Mouse (Mus musculus) hindbrain, embryonic 14.5 days (tissue): ENCODE results near the gene Fam162b. TPM values are rescaled to one million over a fixed set of nuclear protein-coding genes. Genes with fewer than 3 reads are reported as not detected.

Experiments used
- ATAC-seq: fragments of 200-750 bp; cut with Nextera tagmentation; 2 replicates; pipeline ENCODE4 v1.8.0; 2017; ENCODE audit warnings: moderate number of reproducible peaks, mild to moderate bottlenecking, moderate TSS enrichment, moderate library complexity; ENCODE audit not compliant: low FRiP score
- DNase-seq: peaks from one replicate; pipeline ENCODE4 v3.0.0-alpha.2; 2015; ENCODE audit warnings: low spot score
- H3K27ac ChIP-seq: fragments of 300-500 bp; sonication (generic); 2 replicates; pipeline ENCODE4 v1.5.1; 2014; ENCODE audit warnings: mild to moderate bottlenecking, moderate library complexity
- H3K27me3 ChIP-seq: fragments of 300-500 bp; sonication (generic); 2 replicates; pipeline ENCODE4 v1.6.1; 2014; ENCODE audit warnings: mild to moderate bottlenecking, low read length, mixed read lengths; ENCODE audit not compliant: control insufficient read depth, insufficient read depth
- H3K36me3 ChIP-seq: fragments of 300-500 bp; sonication (generic); replicated peaks from 2 replicates; pipeline ENCODE4 v1.6.1; 2014; ENCODE audit not compliant: control insufficient read depth, insufficient read depth
- H3K4me1 ChIP-seq: fragments of 300-500 bp; sonication (generic); replicated peaks from 2 replicates; pipeline ENCODE4 v1.6.1; 2014; ENCODE audit warnings: antibody characterized with exemption, low read length, mixed read lengths; ENCODE audit not compliant: control insufficient read depth, insufficient read depth
- H3K4me2 ChIP-seq: fragments of 300-500 bp; sonication (generic); replicated peaks from 2 replicates; pipeline ENCODE4 v1.6.1; 2014; ENCODE audit warnings: mild to moderate bottlenecking, moderate library complexity
- H3K4me3 ChIP-seq: fragments of 300-500 bp; sonication (generic); replicated peaks from 2 replicates; pipeline ENCODE4 v1.5.1; 2014; ENCODE audit warnings: mild to moderate bottlenecking, low read length
- H3K9ac ChIP-seq: fragments of 300-500 bp; sonication (generic); 2 replicates; pipeline ENCODE4 v1.6.1; 2014
- H3K9me3 ChIP-seq: fragments of 300-500 bp; sonication (generic); 2 replicates; pipeline ENCODE4 v1.6.1; 2016; ENCODE audit warnings: low read length; ENCODE audit not compliant: control insufficient read depth
- WGBS: fragments of 180-500 bp; shearing (Covaris S2); extraction: QIAGEN DNeasy Blood & Tissue Kit; methylation state at CpG from one replicate; pipeline ENCODE4 v1.1.7; 2014; 5-methylcytosine and 5-hydroxymethylcytosine counted together
- polyA plus RNA-seq: library from polyadenylated mRNA; unstranded; fragments of >200 nt; fragmentation: Nextera tagmentation; extraction: Ambion mirVana; gene quantifications from 2 replicates; pipeline ENCODE4 v1.2.1, GENCODE M21; 2014

The Fam162b gene
- 2.2 and 4.2 TPM in 2 replicates for polyA plus RNA-seq

DNA sequence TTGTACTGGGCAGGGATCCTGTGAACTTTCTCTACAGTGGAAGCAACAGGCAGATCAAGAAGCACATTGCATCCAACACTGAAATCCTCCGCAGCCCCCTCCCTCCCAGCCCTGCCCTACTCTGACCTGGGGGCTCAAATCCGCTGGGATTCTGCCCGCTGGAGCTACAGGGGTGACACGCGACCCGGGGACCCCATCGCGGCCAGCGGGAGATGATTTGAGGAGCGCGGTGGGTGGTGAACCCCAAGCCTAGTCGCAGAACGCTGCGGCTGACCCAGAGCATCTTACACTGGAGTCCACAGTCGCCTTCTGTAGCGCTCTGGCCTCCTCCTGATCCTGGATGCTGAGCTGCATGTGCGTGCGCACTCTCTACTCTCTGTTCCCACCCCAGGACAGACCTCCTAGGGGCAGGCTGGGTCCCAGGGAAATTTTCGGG is at the start of gene Fam162b:
Gene Fam162b, minus strand, starts transcription at position 379 of the 436 bp plus-strand sequence.
- no peak within 1 kb of the TSS for H3K27ac ChIP-seq
- H3K36me3 ChIP-seq: no peaks in the 10 kb centered on the region
- no peaks in the 10 kb centered on the region for H3K4me1 ChIP-seq
- ATAC-seq (peak; percentile 68; the same call in 1 of the 2 replicates), DNase-seq (peak; percentile 3)
- peak within 1 kb of the TSS; percentile 48 for H3K4me2 ChIP-seq
- WGBS: 3% methylated on average over 19 of the region's 19 CpGs
- H3K9ac ChIP-seq: no peak within 1 kb of the TSS
- H3K4me3 ChIP-seq: peak within 1 kb of the TSS; percentile 12; the same call in 1 of the 2 replicates
- H3K9me3 ChIP-seq: no peaks in the 10 kb centered on the region
- H3K27me3 ChIP-seq: no peaks in the 10 kb centered on the region

DNA sequence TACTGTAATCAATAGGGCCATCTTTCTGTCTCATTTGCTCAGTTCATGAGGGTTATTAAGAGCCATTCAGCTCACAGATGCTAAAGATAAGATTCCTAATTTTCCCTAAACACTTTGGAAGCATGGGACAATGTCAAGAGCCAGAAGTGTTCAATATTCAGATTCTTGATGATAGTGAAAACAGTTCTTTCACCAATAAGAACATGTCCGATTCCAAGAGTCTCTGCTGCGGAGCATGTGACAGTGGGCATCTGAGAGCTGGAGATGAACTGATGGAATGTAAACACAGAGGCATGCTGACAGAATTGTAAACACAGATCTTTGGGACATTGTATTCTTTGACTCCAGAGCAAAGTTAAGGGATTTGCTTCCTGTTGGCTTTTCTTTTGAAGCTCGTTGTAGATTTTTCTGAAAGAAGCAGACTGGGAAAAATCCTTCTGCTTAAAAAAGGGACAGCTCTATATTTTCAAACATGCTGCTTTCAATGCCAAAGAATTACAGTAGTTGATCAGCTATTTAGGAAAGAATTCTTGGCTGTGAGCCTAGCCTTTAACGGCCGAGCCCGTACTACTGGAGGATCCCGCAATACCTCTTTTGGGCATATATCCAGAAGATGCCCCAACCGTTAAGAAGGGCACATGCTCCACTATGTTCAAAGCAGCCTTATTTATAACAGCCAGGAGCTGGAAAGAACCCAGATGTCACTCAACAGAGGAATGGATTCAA is 41.3 kb upstream of the Fam162b start, which contains the start of gene Gprc6a:
Gene Gprc6a, minus strand, starts transcription at position 51 of the 726 bp plus-strand sequence.
- Histone ChIP-seq H3K9me3 (no peaks in the 10 kb centered on the region), H3K4me1 (no peaks in the 10 kb centered on the region), H3K36me3 (no peaks in the 10 kb centered on the region), H3K4me3 (no peak within 1 kb of the TSS), H3K27ac (no peak within 1 kb of the TSS), H3K9ac (no peak within 1 kb of the TSS), H3K4me2 (no peak within 1 kb of the TSS), H3K27me3 (no peaks in the 10 kb centered on the region)
- no peak for ATAC-seq
- 60% methylated on average over 8 of the region's 8 CpGs for WGBS
- DNase-seq: no peak

- Histone ChIP-seq H3K4me1 (no peaks in the 10 kb centered on the region), H3K36me3 (no peaks in the 10 kb centered on the region), H3K27ac (no peak overlapping the region), H3K4me2 (no peak overlapping the region), H3K27me3 (no peaks in the 10 kb centered on the region), H3K4me3 (no peak overlapping the region), H3K9ac (no peak overlapping the region), H3K9me3 (no peaks in the 10 kb centered on the region)
- DNase-seq: no peak
- no peak for ATAC-seq
- whole genome bisulfite sequencing: 93% methylated on average over 3 of the region's 3 CpGs
Measured at GRCm38 (mm10) chr10:51621193-51621592, 30.9 kb upstream of the Fam162b start.

DNA sequence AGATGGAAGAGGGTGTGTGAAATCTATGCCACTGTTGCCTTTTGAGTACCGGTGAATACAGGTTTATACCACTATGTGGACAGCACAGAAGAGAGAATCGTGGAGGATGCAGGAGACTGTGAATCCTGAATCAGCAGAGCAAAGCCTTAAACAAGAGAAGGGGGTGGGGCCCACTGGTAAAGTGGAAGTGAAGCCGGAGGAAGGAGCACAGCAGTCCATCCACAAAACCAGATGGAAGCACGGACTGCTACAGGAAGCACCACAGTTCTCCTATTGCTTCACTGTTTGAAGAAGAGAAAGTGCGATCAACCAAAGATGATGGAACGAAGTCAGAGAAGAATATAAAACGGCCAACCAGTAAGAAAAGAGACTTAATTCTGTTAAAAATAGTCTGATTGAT is 29.8 kb upstream of the Fam162b start:
- Histone ChIP-seq H3K9me3 (no peaks in the 10 kb centered on the region), H3K36me3 (no peaks in the 10 kb centered on the region), H3K4me3 (no peak overlapping the region), H3K4me2 (no peak overlapping the region), H3K9ac (no peak overlapping the region), H3K27me3 (no peaks in the 10 kb centered on the region), H3K4me1 (no peaks in the 10 kb centered on the region), H3K27ac (no peak overlapping the region)
- 67% methylated on average over 7 of the region's 7 CpGs for WGBS
- DNase-seq (no peak), ATAC-seq (no peak)

GRCm38 (mm10) chr10:51618538-51618937 is 28.2 kb upstream of the Fam162b start:
- Histone ChIP-seq H3K4me2 (no peak overlapping the region), H3K9me3 (no peaks in the 10 kb centered on the region), H3K27ac (no peak overlapping the region), H3K4me3 (no peak overlapping the region), H3K36me3 (no peaks in the 10 kb centered on the region), H3K27me3 (no peaks in the 10 kb centered on the region), H3K9ac (no peak overlapping the region), H3K4me1 (no peaks in the 10 kb centered on the region)
- ATAC-seq: no peak
- DNase-seq: no peak
- WGBS: 82% methylated on average over 2 of the region's 2 CpGs

- no peaks in the 10 kb centered on the region for H3K9me3 ChIP-seq
- no peaks in the 10 kb centered on the region for H3K36me3 ChIP-seq
- no peaks in the 10 kb centered on the region for H3K27me3 ChIP-seq
- no peak overlapping the region for H3K4me2 ChIP-seq
- no peak overlapping the region for H3K9ac ChIP-seq
- DNase-seq: no peak
- H3K4me3 ChIP-seq: no peak overlapping the region
- no peaks in the 10 kb centered on the region for H3K4me1 ChIP-seq
- H3K27ac ChIP-seq: no peak overlapping the region
- WGBS: 74% methylated on average over 11 of the region's 11 CpGs
- no peak for ATAC-seq
Measured at GRCm38 (mm10) chr10:51614826-51615590, 24.7 kb upstream of the Fam162b start.

GRCm38 (mm10) chr10:51613421-51613820 is 23.1 kb upstream of the Fam162b start:
- no peak overlapping the region for H3K4me2 ChIP-seq
- no peaks in the 10 kb centered on the region for H3K36me3 ChIP-seq
- H3K27me3 ChIP-seq: no peaks in the 10 kb centered on the region
- ATAC-seq (no peak), DNase-seq (no peak)
- no peak overlapping the region for H3K27ac ChIP-seq
- no peaks in the 10 kb centered on the region for H3K4me1 ChIP-seq
- H3K9ac ChIP-seq: no peak overlapping the region
- H3K9me3 ChIP-seq: no peaks in the 10 kb centered on the region
- H3K4me3 ChIP-seq: no peak overlapping the region
- WGBS: 86% methylated on average over 3 of the region's 3 CpGs

GRCm38 (mm10) chr10:51611969-51612682 is 21.8 kb upstream of the Fam162b start:
- Histone ChIP-seq H3K4me3 (no peak overlapping the region), H3K27me3 (no peaks in the 10 kb centered on the region), H3K9ac (no peak overlapping the region), H3K4me2 (no peak overlapping the region), H3K27ac (no peak overlapping the region), H3K4me1 (no peaks in the 10 kb centered on the region), H3K36me3 (no peaks in the 10 kb centered on the region), H3K9me3 (no peaks in the 10 kb centered on the region)
- 84% methylated on average over 9 of the region's 9 CpGs for WGBS
- ATAC-seq (no peak), DNase-seq (no peak)
